Mouse (Mus musculus) megakaryocyte-erythroid progenitor cell, adult 5-6 weeks (primary cell): ENCODE measurements around the gene Tsg101. TPM values are rescaled to one million over a fixed set of nuclear protein-coding genes. Genes with fewer than 3 reads are reported as not detected.

ENCODE experiments used
- ATAC-seq: replicated peaks from 2 replicates; pipeline ENCODE4 v1.8.0; 2016; ENCODE audit warnings: mild to moderate bottlenecking, inconsistent platforms; ENCODE audit not compliant: severe bottlenecking, poor library complexity, low FRiP score, low TSS enrichment
- total RNA-seq, 2 experiments: library from RNA; stranded (forward) in 1 of 2; stranded (reverse) in 1 of 2; fragments of 200-1000, 215-1000 nt in 1 of 2; fragments of >200 nt in 1 of 2; fragmentation: Nextera tagmentation in 1 of 2; gene quantifications; 2 replicates each; pipeline ENCODE4 v1.2.3; 2014 to 2017

The Tsg101 gene
- total RNA-seq, 2 experiments from 2014 or later: 69.9 to 79.1 TPM

DNA sequence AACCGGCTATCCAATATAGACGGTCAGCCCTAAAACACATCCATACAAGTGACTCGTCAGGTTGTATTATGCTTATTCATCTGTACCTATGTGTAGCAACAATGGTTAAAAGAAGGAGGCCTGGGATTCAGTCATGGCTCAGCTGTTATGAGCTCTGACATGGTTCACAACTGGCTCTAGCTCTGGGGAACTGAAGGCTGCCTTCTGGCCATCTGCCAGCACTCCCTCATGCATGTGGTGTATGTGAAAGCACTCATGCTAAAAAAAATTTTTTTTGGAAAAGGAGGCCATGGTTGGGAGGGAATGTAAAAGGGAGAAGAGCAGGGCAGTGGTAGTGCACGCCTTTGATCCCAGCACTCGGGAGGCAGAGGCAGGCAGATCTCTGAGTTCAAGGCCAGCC lies 39.9 kb downstream of the Tsg101 start:
- ATAC-seq: no peak

DNA sequence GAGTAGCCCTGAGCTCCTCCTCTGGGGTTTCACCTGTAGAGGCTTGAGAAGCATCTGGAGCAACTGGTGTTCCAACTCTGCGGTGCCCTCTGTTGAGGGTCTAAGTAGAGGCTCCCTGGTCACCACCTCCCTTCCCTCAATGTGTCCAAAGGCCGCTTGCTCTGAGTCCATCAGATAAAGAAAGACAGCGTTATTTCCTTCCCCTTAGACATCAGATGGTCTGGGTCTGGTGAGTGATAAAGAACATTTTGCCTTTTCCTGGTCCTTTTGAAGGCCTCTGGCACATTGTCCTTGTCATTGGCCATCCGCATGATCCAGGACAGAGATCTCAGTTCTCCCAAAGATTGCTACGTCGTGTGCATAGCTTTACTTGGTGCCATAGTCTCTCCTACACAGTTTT lies 42.5 kb downstream of the Tsg101 start:
- ATAC-seq: peak; percentile 39

DNA sequence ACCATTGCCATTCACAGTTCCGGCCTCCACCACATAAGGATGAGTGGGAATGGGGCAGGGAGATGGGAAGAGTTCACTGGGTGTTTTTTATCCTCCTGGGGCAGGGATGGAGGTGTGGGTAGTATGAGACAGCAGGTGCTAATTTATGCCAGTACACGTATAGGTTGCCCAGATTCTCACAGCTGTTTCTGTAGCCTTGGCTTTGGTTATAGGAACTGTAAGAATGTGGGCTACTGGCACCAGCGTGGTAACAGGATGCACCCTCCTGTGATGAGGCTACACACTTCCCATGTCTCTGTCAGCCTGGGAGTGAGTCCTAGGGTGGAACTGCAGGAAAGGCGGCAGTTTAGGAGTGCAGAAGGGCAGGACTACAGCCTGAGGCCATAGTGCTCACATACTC lies 42.9 kb downstream of the Tsg101 start:
- ATAC-seq: no peak

DNA sequence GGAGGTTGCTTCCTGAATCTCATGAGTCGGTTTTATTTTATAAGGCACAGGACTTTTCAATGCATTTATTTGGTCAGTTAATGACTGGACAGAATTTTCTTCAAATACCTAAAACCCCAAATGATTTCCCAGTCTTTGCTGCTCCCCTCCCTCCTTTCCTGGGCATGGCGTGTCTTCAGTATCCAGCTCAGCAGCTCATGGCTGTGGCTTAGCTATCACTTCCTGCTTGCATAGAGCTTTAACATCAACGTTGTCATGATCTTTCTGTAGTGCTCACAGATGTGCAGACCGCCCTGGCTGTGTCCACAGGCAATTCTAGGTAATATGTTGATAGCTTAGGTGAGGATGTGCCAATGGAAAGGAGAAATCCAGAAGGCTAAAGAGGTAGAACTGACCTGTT lies 47.8 kb downstream of the Tsg101 start:
- ATAC-seq: no peak; the same call in 1 of the 2 replicates

DNA sequence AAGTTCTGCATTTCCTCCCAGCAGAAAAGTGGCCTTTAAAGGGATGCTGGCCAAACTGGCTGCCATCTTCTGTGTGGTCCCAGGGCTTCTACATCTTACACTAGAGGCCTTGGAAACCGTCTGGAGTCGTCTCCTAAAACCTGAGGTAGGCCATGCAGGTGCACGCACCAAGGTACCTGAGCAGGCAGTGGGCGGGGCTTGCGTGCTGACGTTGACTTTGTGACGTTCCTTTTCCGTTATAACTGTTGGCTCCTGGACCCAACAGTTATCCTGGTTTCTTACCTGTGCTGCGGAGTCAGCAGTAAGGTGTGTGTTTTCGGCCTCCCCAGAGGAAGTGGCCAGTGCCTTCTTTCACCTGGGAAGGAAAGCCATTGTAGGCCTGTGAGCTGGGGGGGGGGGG lies 58.8 kb downstream of the Tsg101 start, which contains the start of gene Ldhc:
TSS of gene Ldhc (plus strand) at position 208 of the 400 bp plus-strand sequence.
- ATAC-seq: no peak

DNA sequence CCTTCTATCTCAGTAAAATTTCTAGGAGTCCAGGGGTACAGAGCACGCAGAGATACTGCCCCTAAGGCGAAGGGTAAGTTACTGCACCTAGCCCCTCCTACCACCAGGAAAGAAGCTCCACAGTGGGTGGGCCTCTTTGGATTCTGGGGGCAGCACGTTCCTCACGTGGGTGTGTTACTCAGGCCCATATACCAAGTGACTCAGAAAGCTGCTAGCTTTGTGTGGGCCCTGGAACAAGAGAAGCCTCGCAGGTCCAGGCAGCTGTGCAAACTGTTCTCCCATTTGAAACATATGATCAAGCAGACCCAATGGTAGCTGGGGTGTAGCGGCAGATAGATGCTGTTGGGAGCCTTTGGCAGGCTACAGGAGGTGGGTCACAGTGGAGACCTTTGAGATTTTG lies 60.7 kb downstream of the Tsg101 start:
- no peak for ATAC-seq

DNA sequence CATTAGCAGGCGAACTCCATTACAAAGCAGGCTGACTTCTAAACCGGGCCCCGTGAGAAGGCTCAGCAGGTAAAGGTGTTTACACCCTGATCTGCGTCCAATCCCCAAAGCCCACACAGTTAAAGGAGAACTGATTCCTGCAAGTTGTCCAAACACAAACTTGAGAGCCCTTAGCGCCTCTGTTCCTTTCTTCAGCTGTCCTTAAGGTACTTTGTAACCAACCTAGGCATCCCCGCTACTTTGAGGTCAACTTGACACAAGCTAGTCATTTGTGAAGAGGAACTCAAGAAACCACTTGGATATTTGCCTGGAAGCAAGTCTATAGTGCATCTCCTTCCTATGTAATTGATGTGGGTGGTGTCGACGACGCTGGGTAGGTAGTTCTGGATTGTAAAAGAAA lies 62.3 kb downstream of the Tsg101 start:
- no peak for ATAC-seq

DNA sequence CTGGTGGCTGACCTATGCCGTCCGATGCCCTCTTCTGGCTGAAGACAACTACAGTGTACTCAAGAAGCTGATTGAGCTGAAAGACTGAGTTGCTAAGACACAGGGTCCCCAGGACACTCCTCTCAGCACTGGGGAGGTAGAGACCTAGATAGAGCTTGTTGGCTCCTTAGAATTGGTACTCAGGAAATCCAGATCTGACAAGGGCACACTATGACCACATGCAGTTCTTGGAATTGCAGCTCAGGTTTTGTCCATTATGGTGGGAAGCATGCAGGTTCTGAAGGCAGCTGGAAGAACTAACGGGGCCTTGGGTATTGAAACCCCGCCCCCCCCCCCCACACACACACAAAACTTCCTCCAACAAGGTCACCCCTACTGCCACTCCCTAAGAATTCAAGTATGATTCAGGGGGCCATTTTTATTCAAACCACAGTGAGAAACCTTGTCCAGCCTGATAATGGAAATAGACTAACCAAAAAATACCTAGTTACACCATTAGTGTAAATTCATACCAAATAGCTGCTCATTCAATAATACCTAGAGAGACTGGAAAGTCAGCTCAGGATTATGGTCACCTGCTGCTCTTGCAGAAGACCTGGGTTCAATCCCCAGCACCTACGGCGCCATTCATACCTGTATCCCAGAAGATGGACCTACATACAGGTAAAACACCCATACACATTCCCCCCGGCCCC lies 63.8 kb downstream of the Tsg101 start:
- ATAC-seq: no peak

DNA sequence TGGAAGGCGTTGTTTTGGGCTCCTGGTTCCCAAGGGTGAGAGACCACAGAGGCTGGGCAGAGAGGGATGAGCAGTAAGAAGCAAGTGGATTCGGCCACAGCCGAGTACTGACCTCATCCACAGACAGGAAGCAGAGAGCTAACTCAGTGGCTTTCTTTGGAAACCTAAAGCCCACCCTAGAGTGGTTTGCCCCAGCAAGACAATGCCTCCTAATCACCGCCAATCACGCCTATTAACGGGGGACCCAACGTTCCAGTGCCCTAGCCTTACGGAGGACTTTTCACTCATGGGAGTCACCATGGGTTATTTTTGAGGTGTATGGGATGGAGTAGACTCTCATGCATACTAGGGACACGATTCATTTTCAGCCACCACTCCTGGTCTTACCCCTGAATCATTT lies 66.4 kb downstream of the Tsg101 start:
- ATAC-seq: no peak

DNA sequence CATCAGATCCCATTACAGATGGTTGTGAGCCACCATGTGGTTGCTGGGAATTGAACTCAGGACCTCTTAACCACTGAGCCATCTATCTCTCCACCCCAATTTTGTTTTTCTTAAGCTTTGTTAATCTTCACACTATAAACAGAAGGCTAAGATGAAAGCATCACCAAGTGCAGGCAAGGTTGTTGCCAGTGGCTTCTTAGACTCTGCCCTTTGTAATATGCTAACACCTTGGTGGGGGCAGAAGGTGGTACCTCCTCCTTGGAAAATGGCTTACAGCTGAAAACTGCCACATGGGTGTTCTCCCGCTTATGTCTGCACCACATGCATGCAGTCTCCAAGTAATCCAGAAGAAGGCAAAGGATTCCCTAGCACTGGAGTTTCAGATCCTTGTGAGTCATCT lies 67.1 kb downstream of the Tsg101 start:
- ATAC-seq: no peak

DNA sequence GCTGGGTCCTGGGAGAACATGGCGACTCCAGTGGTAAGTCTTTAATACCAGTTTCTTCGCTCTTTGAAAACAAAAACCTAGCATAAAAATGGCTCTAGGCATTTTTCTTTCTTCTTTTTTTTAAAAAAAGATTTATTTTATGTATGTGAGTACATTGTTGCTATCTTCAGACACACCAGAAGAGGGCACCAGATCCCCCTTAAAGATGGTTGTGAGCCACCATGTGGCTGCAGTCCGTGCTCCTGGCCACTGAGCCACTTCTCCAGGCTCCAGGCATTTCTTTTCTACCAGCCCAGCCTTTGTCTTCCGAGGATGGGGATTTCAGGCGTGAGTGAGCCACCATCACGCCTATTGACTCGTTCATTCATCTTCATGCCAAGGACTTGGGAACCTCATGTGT lies 68.7 kb downstream of the Tsg101 start:
- no peak for ATAC-seq

DNA sequence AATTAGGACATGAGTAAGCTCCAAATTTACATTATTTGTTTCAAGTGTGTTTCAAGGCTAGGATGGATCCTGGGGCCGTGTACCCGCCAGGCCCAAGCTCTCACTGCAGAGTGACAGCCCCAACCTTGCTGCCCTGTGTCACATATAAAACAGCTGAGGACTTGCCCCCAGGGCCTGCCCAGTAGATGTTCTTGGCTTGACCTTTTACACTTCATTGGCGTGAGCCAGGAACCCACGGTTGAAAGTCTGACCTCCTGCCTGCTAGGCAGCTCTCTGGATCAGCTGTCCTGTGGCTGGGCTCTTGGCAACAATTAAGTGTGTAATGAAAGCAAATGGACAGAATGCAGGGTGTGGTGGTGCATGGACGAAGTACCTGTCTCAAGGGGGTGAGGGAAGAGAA lies 70.5 kb downstream of the Tsg101 start:
- no peak for ATAC-seq

DNA sequence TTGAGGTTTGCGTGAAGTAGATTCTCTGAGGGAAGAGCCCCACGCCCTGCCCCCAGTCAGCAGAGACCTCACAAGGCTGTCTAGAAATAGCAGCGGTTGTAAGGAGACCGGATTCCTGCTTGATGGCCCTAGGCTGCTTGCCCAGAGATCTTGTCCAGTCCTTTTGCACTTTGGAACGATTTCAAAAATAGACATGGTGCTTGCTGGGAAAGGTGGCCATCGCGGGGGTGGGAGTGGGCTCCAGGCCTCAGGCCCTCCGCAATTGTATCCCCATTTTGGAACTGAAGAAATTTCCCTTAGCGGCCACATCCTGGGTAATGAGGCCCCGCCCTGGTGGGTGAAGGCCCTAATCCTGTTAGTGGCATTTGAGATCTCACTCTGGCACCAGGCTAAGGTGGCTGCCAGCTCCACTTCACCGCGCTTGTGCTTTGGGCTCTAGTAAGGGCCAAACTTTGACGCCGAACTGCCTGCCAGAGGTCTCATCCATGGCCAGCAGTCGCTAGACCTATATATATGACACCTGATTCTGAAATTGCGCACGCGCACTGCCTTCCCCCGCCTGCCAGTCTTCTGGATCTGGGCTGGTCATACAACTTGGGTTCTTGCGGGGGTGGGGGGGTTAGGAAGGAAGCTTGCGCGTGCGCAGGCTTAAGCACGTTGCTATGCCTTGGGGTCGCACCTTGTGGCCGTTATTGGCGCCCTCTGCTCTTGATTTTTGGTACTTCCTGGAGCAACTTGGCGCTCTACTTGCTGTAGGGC lies 73.1 kb downstream of the Tsg101 start:
- peak; percentile 62 for ATAC-seq

DNA sequence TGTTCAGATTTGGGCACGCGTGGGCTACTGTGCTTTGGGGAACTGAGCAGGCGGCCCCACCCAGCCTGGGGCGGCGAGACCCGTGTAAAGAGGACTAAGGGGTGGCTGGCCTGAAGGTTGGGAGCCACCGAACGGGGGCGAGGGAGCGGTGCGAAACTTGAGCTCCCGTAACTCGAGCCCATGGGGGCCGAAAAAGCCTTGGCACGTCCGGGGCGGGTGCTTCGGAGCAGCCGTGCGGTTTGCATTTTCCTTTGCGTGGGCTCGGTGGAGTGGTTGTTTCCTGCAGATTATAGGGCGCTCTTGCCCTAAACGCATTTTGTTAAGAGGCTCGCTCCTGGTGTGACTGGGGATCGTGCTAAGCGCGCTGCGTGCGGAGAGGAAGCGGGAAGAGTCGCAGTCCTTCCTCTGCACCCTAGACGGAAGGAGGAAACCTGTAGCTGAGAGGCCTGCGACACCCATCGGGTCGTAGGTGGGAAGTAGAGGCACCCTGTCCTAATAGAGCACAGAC lies 73.7 kb downstream of the Tsg101 start:
- ATAC-seq: peak; percentile 28

DNA sequence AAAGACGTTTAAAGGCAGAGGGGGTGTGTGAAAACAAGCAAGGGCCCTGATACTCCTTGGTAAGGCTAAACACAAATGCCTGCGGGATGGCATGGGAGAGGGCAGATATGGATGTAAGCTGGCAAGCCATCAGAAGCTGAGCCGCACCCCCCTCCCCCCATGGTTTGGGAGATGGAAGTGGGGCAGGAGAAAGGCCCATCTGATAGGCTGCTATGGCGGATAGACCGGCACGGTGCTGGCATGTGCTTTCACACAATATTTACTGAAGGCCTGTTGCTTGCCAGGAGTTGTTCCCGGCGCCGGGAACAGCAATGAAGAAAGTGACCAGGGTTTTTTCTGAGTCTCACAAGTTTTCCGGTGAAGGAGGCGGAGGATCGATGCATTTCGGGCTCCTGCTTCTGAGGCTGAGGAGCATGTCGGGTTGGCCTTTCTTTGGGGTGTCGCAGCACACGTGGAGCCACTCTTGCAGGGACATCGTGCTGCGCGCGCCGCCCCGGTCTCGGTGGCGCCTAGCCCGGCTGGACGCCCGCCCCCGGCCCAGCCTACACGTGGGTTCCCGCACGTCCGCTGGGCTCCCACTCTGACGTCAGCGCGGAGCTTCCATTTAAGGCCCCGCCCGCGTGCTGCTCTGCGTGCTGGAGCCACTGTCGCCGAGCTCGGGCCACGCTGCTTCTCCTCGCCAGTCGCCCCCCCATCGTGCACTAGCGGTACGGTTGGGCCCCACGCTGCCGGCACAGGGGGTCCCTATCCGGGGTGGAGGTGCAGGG lies 74.4 kb downstream of the Tsg101 start:
- peak; percentile 85 for ATAC-seq

DNA sequence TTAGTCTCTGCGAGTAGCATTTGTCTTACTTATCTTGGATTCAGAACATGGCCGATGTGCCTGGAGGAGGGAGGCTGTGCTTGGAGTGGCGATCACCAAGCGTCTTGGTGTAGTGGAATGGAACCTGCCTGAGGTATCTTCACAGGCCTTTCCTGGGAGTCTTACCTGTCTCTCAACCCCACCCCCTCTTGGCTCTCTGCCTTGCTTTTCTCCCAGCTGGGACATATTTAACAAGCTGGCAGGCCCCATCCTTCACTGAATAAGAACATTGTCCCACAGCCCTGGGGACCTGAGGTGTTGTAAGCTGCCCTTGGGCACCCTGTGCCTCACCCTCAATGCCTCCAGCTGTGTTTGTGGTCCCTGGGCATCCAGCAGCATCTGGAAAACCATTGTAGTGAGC lies 76.2 kb downstream of the Tsg101 start:
- no peak for ATAC-seq

DNA sequence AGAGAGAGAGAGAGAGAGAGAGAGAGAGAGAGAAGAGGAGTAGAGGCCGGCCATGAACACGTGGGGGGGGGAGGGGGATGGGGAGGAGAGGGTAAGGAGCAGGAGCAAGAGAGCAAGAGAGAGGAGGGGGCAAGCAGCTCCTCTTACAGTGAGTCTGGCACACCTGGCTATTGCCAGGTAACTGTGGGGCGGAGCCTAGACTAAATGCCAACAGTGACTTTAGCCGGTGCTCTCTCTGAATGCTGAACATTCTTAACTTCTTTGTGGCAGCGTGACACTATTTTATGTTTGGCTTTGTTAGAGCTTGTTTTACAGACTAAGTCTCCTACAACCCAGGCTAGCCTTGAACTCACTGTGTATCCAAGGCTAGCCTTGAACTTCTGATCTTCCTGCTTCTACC lies 77.5 kb downstream of the Tsg101 start:
- ATAC-seq: no peak

DNA sequence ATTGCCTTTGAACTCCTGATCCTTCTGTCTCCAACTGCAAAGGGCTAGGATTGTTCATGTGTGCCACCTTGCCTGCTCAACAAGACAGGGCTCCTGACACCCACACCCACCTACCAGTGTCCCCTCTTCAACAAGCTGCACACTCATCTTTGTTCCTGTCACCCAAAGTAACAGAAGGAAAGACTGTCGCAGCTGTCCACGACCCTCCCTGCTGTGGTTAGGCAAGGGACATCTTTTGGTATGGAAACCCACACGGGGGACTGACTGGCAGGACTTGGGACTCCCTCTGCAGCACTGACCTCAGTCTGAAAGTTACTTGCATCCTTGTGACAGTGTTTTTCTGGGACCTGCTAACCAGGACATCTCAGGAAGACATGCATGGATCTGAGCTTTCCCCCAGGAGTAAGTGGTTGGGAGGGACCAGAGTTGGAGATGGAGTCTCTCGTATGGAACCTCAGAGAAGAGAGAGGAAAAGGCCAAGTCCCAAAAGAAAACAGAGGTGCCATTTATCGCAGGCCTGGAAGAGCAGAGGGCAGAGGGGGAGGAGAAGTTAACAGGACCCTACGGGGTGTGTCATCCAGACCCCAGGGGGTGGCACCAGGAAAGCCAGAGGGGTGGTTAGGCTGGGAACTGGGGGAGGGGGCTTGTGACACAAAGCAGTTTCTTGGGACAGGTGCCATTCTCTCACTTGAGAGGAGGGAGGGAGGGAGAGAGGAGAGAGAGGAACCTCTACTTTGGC lies 78.8 kb downstream of the Tsg101 start, which contains the start of gene Ldha:
TSS of gene Ldha (plus strand) at position 689 of the 739 bp plus-strand sequence.
- ATAC-seq: no peak

DNA sequence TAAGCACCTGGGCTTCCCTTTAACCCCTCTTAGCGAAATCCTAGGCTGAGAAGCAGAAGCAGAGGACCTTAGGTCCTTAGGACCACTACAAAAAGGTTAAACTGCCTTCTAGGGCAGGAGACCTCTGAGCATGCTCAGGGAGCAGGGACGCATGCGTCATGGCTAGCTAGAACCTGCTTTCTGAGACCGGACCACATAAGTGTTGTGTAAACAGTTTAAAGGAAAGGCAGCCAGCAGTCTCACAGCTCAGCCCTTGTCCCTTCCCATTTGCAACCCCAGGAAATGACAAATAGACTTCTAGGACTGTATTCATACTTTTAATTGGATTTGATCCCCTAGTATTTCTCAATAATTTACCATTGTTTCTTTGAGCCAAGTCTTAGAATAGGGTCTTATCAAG lies 79.4 kb downstream of the Tsg101 start:
- ATAC-seq: no peak
